Mouse (Mus musculus): Measurements from ENCODE around the gene Tnks1bp1.

DNA sequence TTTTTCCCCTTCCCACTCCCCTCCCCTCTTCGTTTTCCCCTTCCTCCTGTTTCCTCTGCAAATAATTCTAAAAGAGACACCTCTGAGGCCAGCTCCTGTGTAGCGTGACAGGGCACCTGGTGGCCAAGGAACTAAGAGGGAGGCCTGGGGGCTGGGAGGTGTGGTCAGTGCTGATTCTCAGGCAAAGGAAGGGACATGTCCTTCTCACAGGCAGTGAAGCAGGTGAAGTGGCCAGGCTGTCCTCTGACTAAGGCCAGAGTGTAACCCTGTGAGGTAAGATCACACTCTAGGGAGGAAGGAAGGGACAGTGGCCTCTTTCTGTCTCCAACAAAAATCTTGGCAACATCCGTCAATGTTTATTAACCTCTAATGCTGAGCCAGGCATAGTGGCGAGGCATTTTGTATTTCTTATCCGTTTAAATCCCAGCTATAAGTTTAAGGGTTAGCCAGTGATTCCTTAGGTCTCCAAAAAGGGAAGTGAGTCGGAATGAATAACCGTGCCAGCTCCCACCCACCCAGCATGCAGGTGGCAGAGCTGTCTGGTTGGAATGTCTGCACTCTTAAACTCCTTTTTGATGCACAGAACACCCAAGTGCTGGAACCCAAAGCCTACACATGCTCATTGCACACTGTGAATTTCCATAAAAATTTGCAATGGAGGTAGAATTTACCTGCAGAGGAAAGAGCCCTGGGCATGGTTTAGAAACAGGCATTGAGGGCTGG lies 58.4 kb downstream of the Tnks1bp1 start:
- TF ChIP-seq CTCF (IDR thresholded peaks at IDR 0.05; ENCODE audit: insufficient read depth, low read length) = no peak
- TF ChIP-seq POLR2A (IDR thresholded peaks at IDR 0.05; ENCODE audit: borderline replicate concordance, extremely low read depth, low read depth, low read length) = no peak
